Mouse (Mus musculus) kidney, adult 2 months (tissue): ENCODE results near the gene Lbp.

Source experiments
- CTCF ChIP-seq: fragments of 200-500 bp; conservative IDR thresholded peaks from 2 replicates; pipeline ENCODE4 v1.5.1; 2011; ENCODE audit warnings: low read depth, mild to moderate bottlenecking, control low read depth, low read length, moderate library complexity, mixed read lengths; ENCODE audit not compliant: insufficient read depth, insufficient read length
- POLR2A ChIP-seq: fragments of 200-500 bp; IDR thresholded peaks from one replicate; pipeline ENCODE4 v1.6.1; 2011; ENCODE audit warnings: low read depth, low read length, control low read depth

DNA sequence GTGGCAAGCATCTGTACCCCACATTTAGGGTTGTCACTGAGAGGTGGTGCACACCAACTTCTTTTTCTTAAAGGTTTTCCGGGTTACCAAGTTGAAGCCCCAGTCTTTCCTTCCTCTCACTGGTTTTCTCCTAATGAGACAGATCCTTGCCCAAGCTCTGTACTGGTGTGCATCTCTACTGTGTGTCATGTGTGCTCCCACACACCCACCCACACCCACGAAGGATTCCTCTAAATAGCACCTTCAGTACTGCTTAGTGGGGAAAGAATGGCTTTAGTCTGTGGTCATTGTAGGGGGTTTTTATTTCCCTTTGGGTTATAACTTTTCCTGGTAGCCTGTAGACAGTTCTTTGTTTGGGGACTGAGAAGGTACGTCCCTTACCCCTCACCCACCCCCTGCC lies 41.4 kb upstream of the Lbp start:
- TF ChIP-seq CTCF, result no peak
- TF ChIP-seq POLR2A, result no peak
